ENCODE assay signal across 9 mouse cellular contexts in the genomic region with DNA sequence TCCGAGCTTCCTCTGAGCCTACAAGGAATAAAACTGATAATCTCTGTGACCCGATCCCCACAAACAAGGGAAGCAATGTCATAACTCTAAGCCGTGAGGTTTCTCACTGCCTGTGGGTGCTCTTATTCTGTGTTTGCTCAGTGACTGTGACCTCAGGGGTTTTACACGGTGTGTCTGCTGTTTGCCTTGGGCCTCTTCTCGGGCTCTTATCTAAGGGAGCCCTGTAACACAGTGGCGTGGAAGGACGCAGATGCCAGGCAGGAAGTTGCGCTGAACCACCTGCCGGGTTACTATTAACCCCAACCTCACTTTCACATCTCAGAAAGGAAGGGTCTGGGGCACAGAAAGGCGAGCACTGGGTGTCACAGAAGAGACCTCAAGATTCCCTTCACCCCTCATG.
DNase-seq lines count a peak whose midpoint lies in the region; ATAC-seq and TF ChIP-seq lines count a peak whose summit lies in the region.
"Had no signal": no experiment of that assay in that cellular context is flagged by ENCODE, and none has a peak within 500 bp of the region (broad histone marks: within the 10 kb centered on the region; RNA-seq: fewer than 3 reads in every experiment).

No protein-coding gene starts in this region.

- dilution Hi-C loops in CH12.LX (cut with MboI; ENCODE audit: extremely low pct_ligation_motif_present, extremely low pct_unique_long_range_greater_than_20kb, low sequenced_read_pairs), result no loop called here

- peak overlapping the region; percentile 57 for H3K4me2 ChIP-seq in heart, embryonic 13.5 days
- peak overlapping the region; percentile 35 for H3K4me2 ChIP-seq in CH12.LX (ENCODE audit: insufficient read depth, low read depth, poor library complexity, severe bottlenecking)

- DNase-seq in heart, adult 2 months, result no peak
- DNase-seq in CH12.LX (ENCODE audit: extremely low read depth), result peak; percentile 64
- peak; percentile 78 for DNase-seq in induced T-regulatory cell, adult 2 months (ENCODE audit: low read depth)
- peak; percentile 51 for DNase-seq in lung, postnatal 25 days (ENCODE audit: low spot score)
- no peak for DNase-seq in testis, postnatal 10 days (ENCODE audit: low spot score)
- DNase-seq in gastrocnemius, postnatal 25 days, result no peak
- no peak for DNase-seq in cerebellum, postnatal 25 days

- WGBS in heart, embryonic 13.5 days, result 17% methylated on average over 10 of the region's 10 CpGs
- WGBS in heart, adult 2 months, result 44% methylated on average over 10 of the region's 10 CpGs

- no peak for TF ChIP-seq POLR2A in heart, adult 2 months (IDR thresholded peaks at IDR 0.05; ENCODE audit: insufficient read depth, low read depth, low read length)
- TF ChIP-seq POLR2A in CH12.LX (IDR thresholded peaks at IDR 0.05; ENCODE audit: low read depth, low read length), result no peak; the same call in 1 of the 2 replicates

- ATAC-seq in heart, embryonic 13.5 days (ENCODE audit: extremely low read depth, insufficient number of reproducible peaks, low FRiP score, low TSS enrichment), result peak; percentile 76

- no peaks in the 10 kb centered on the region for H3K27me3 ChIP-seq in heart, embryonic 13.5 days (replicated peaks)
- no peaks in the 10 kb centered on the region for H3K27me3 ChIP-seq in heart, adult 2 months (ENCODE audit: control insufficient read depth, insufficient read depth, low read length)
- no peaks in the 10 kb centered on the region for H3K27me3 ChIP-seq in CH12.LX (replicated peaks)

- H3K36me3 ChIP-seq in heart, embryonic 13.5 days, result peaks cover 10% of the 10 kb centered on the region
- H3K36me3 ChIP-seq in heart, adult 2 months (ENCODE audit: control insufficient read depth, insufficient read depth, low read length), result no peaks in the 10 kb centered on the region
- peaks cover 0 to 21% of the 10 kb centered on the region in 2 experiments for H3K36me3 ChIP-seq in CH12.LX (replicated peaks in 1 of 2; ENCODE audit: control insufficient read depth in 1 of 2, insufficient read depth in 1 of 2, low read length in 1 of 2)

- H3K4me3 ChIP-seq in heart, embryonic 13.5 days, result peak overlapping the region; percentile 18
- H3K4me3 ChIP-seq in heart, adult 2 months, result no peak overlapping the region
- H3K4me3 ChIP-seq in CH12.LX (replicated peaks in 1 of 3; ENCODE audit: low read depth in 2 of 3, low read length in 2 of 3, poor library complexity in 1 of 3), result no peak overlapping the region
- H3K4me3 ChIP-seq: myocyte had no signal

- H3K9me3 ChIP-seq in heart, embryonic 13.5 days, result no peaks in the 10 kb centered on the region
- peaks cover 2% of the 10 kb centered on the region for H3K9me3 ChIP-seq in CH12.LX (replicated peaks; ENCODE audit: low read length)

- H3K79me2 ChIP-seq in heart, adult 2 months (replicated peaks; ENCODE audit: control insufficient read depth, insufficient read depth, low read length), result no peaks in the 10 kb centered on the region
- H3K79me2 ChIP-seq in CH12.LX (replicated peaks; ENCODE audit: control insufficient read depth, extremely low read depth, insufficient read depth, poor library complexity, severe bottlenecking), result peaks cover 10% of the 10 kb centered on the region; the same call in 1 of the 2 replicates

- peak overlapping the region; percentile 42 for H3K9ac ChIP-seq in heart, embryonic 13.5 days
- no peak overlapping the region for H3K9ac ChIP-seq in heart, adult 2 months (ENCODE audit: low read depth, low read length)
- peak overlapping the region; percentile 23 for H3K9ac ChIP-seq in CH12.LX (ENCODE audit: insufficient read depth, low read depth)

- intact Hi-C loops in heart, adult 2 months (cut with DNase I), result loop anchor here (5.0 kb wide), 1 partner anchor 41 kb away; no protein-coding TSS in a partner anchor

- no peak for TF ChIP-seq CTCF in heart, adult 2 months (IDR thresholded peaks at IDR 0.05)
- TF ChIP-seq CTCF in CH12.LX (conservative IDR thresholded peaks at IDR 0.05 in 1 of 2, IDR thresholded peaks at IDR 0.05 in 1 of 2; ENCODE audit: low read depth in 2 of 2, low read length in 2 of 2), result no peak

- no peak for TF ChIP-seq EP300 in heart, adult 2 months (IDR thresholded peaks at IDR 0.05; ENCODE audit: insufficient read depth, low read depth, low read length)
- 0 out of 2 replicates have a peak, but pooled peaks have one; percentile 47 for TF ChIP-seq EP300 in CH12.LX (IDR thresholded peaks at IDR 0.05; ENCODE audit: low read length)

- H3K4me1 ChIP-seq in heart, embryonic 13.5 days, result peaks cover 38% of the 10 kb centered on the region
- H3K4me1 ChIP-seq in heart, adult 2 months (ENCODE audit: control insufficient read depth, insufficient read depth, low read length), result peaks cover 6% of the 10 kb centered on the region
- peaks cover 19 to 75% of the 10 kb centered on the region in 2 experiments for H3K4me1 ChIP-seq in CH12.LX (ENCODE audit: control insufficient read depth in 1 of 2, insufficient read depth in 2 of 2)

- in situ Hi-C loops in CH12.LX (cut with MboI; ENCODE audit: low pct_ligation_motif_present, low pct_unique_long_range_greater_than_20kb, low sequenced_read_pairs), result loop anchor here (10.0 kb wide), 1 partner anchor 49 kb away; no protein-coding TSS in a partner anchor

- TF ChIP-seq RAD21 in CH12.LX (IDR thresholded peaks at IDR 0.05; ENCODE audit: low read depth, low read length), result no peak; the same call in 1 of the 2 replicates

- peak overlapping the region; percentile 87 for H3K27ac ChIP-seq in heart, embryonic 13.5 days (replicated peaks)
- no peak overlapping the region for H3K27ac ChIP-seq in heart, adult 2 months
- peak overlapping the region; percentile 75 for H3K27ac ChIP-seq in CH12.LX (ENCODE audit: insufficient read depth, low read depth)

TF ChIP-seq in CH12.LX, 34 proteins besides CTCF, POLR2A, EP300 and RAD21:
- TF ChIP-seq BHLHE40 (IDR thresholded peaks at IDR 0.05; ENCODE audit: low read depth, low read length), result peak; percentile 36; the same call in 1 of the 2 replicates
- TF ChIP-seq IRF4 (IDR thresholded peaks at IDR 0.05; ENCODE audit: low read depth, low read length), result peak; percentile 47
- TF ChIP-seq TCF12 (IDR thresholded peaks at IDR 0.05; ENCODE audit: low read depth, low read length), result peak; percentile 51; the same call in 1 of the 2 replicates
- TF ChIP-seq MEF2A (IDR thresholded peaks at IDR 0.05; ENCODE audit: borderline replicate concordance, low read depth, low read length), result 0 out of 2 replicates have a peak, but pooled peaks have one; percentile 23
- no peak for TF ChIP-seq GABPA (IDR thresholded peaks at IDR 0.05; ENCODE audit: insufficient replicate concordance, low read depth, low read length)
- TF ChIP-seq ETS1 (conservative IDR thresholded peaks at IDR 0.05; ENCODE audit: low read depth, low read length), result peak; percentile 35; the same call in 1 of the 2 replicates
- no peak for TF ChIP-seq NELFE (IDR thresholded peaks at IDR 0.05; ENCODE audit: low read depth, low read length)
- no peak for TF ChIP-seq USF1 (IDR thresholded peaks at IDR 0.05; ENCODE audit: low read depth, low read length)
- no peak for TF ChIP-seq JUN (IDR thresholded peaks at IDR 0.05; ENCODE audit: insufficient read depth, low read depth, low read length)

Comparison
In these comparisons a context has a peak if more than half of its experiments do, and no peak if none do; other contexts are left out.
1. DNase-seq: peak in CH12.LX (single experiment), induced T-regulatory cell, adult 2 months (single experiment) and lung, postnatal 25 days (single experiment); none in heart, adult 2 months (0 of 2), testis, postnatal 10 days (single experiment), gastrocnemius, postnatal 25 days (single experiment) and cerebellum, postnatal 25 days (0 of 2).